ENCODE assay signal across 17 mouse cellular contexts in the genomic region with DNA sequence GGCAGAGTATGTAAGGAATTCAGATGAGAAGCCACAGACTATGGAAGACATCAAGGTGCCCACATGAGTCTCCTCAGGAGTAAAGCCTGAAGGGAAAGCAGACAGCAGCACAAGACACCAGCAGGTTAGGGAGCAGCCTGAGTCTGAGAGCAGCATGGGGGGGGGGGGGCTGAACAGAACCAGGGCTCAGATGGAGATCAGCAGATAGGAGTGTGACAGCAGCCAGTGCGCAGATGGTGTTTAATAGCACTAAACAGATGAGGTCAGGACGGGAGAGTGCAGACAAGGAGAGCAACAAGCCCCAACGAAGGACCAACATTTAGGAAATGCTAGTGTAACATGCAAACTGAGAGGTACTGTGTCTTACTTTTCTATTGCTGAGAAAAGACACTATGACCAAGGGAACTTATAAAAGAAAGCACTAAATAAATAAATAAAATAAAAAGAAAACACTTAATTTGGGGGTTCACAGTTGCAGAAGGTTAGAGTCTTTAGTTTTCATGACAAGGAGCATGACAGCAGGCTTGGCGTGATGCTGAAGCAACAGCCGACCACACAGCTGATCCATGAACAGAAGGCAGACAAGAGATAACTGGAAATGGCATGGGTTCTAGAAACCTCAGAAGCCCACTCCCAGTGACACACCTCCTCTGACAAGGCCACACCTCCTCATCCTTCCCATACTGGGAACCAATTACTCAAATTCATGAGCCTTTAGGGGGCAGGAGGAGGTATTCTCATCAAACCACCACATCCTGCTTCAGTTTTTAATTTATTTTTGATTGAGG.
A peak's percentile ranks its signal among the peaks of the same experiment; 100 is the strongest.
DNase-seq lines count a peak whose midpoint lies in the region; ATAC-seq and TF ChIP-seq lines count a peak whose summit lies in the region.
"Had no signal": no experiment of that assay in that cellular context is flagged by ENCODE, and none has a peak within 500 bp of the region (broad histone marks: within the 10 kb centered on the region; RNA-seq: fewer than 3 reads in every experiment).

No protein-coding gene starts in this region.

- peak; percentile 59 for DNase-seq in cerebellum, adult 11-12 months
- no peak for DNase-seq in cerebellum, adult 11 months
- no peak for DNase-seq in neural tube, embryonic 10.5 days (ENCODE audit: extremely low spot score, low spot score)
- DNase-seq in forebrain, postnatal 0 days: peak; percentile 22
- no peak for DNase-seq in lung, postnatal 10 days
- DNase-seq: adrenal gland, postnatal 36 days; thymus, postnatal 25 days had no signal

- H3K27ac ChIP-seq in neural tube, embryonic 12.5 days: no peak overlapping the region
- no peak overlapping the region for H3K27ac ChIP-seq in forebrain, postnatal 0 days (ENCODE audit: low read depth, low read length)
- H3K27ac ChIP-seq in neural tube, embryonic 14.5 days (ENCODE audit: low read depth, low read length): no peak overlapping the region
- H3K27ac ChIP-seq in intestine, postnatal 0 days (ENCODE audit: low read depth, low read length): no peak overlapping the region
- H3K27ac ChIP-seq: kidney, postnatal 0 days; left cerebral cortex, adult 2 months; limb, embryonic 15.5 days; lung, embryonic 15.5 days had no signal

- no peaks in the 10 kb centered on the region for H3K9me3 ChIP-seq in neural tube, embryonic 12.5 days
- no peaks in the 10 kb centered on the region for H3K9me3 ChIP-seq in forebrain, postnatal 0 days (ENCODE audit: low read length)
- no peaks in the 10 kb centered on the region for H3K9me3 ChIP-seq in neural tube, embryonic 14.5 days (ENCODE audit: control insufficient read depth, low read length)
- H3K9me3 ChIP-seq in intestine, postnatal 0 days (ENCODE audit: control insufficient read depth): no peaks in the 10 kb centered on the region
- H3K9me3 ChIP-seq: heart, embryonic 13.5 days; limb, embryonic 15.5 days; lung, embryonic 15.5 days had no signal

- no peaks in the 10 kb centered on the region for H3K4me1 ChIP-seq in neural tube, embryonic 12.5 days
- H3K4me1 ChIP-seq in forebrain, postnatal 0 days (ENCODE audit: insufficient read depth): no peaks in the 10 kb centered on the region
- H3K4me1 ChIP-seq in neural tube, embryonic 14.5 days (ENCODE audit: control insufficient read depth, insufficient read depth, low read length): no peaks in the 10 kb centered on the region
- 0 out of 2 replicates have a peak, but pooled peaks cover 2% of the 10 kb centered on the region for H3K4me1 ChIP-seq in intestine, postnatal 0 days (replicated peaks; ENCODE audit: control insufficient read depth, insufficient read depth, low read length)

- H3K9ac ChIP-seq in neural tube, embryonic 12.5 days: no peak overlapping the region
- H3K9ac ChIP-seq in forebrain, postnatal 0 days: no peak overlapping the region
- no peak overlapping the region for H3K9ac ChIP-seq in neural tube, embryonic 14.5 days (replicated peaks; ENCODE audit: low read depth, low read length)
- H3K9ac ChIP-seq in intestine, postnatal 0 days (ENCODE audit: low read depth, low read length): no peak overlapping the region
- H3K9ac ChIP-seq: heart, embryonic 13.5 days; limb, embryonic 15.5 days; lung, embryonic 15.5 days had no signal

- H3K27me3 ChIP-seq in neural tube, embryonic 12.5 days (replicated peaks): no peaks in the 10 kb centered on the region
- no peaks in the 10 kb centered on the region for H3K27me3 ChIP-seq in forebrain, postnatal 0 days (ENCODE audit: insufficient read depth, low read length)
- no peaks in the 10 kb centered on the region for H3K27me3 ChIP-seq in neural tube, embryonic 14.5 days (ENCODE audit: control insufficient read depth, insufficient read depth, low read length)
- H3K27me3 ChIP-seq in intestine, postnatal 0 days (replicated peaks; ENCODE audit: control insufficient read depth, insufficient read depth, low read length): no peaks in the 10 kb centered on the region
- H3K27me3 ChIP-seq: heart, embryonic 13.5 days; limb, embryonic 15.5 days; lung, embryonic 15.5 days had no signal

- WGBS in neural tube, embryonic 12.5 days: 71% methylated on average over 5 of the region's 5 CpGs
- WGBS in forebrain, postnatal 0 days: 55% methylated on average over 5 of the region's 5 CpGs
- 51% methylated on average over 5 of the region's 5 CpGs for WGBS in neural tube, embryonic 14.5 days
- WGBS in intestine, postnatal 0 days: 74% methylated on average over 5 of the region's 5 CpGs

- TF ChIP-seq CTCF in forebrain, postnatal 0 days (IDR thresholded peaks at IDR 0.05; ENCODE audit: low read depth): no peak
- no peak for TF ChIP-seq CTCF in intestine, postnatal 0 days (IDR thresholded peaks at IDR 0.05; ENCODE audit: low read depth)

- ATAC-seq in neural tube, embryonic 12.5 days (ENCODE audit: low FRiP score, low read depth): peak; percentile 83
- ATAC-seq in forebrain, postnatal 0 days: peak; percentile 75
- peak; percentile 76 for ATAC-seq in neural tube, embryonic 14.5 days (ENCODE audit: low read depth)
- ATAC-seq in intestine, postnatal 0 days: no peak
- ATAC-seq: inflammation-experienced regulatory T-cells, adult 6 months had no signal

- H3K4me2 ChIP-seq in neural tube, embryonic 12.5 days (replicated peaks): no peak overlapping the region
- H3K4me2 ChIP-seq in forebrain, postnatal 0 days (ENCODE audit: low read depth): no peak overlapping the region
- no peak overlapping the region for H3K4me2 ChIP-seq in neural tube, embryonic 14.5 days (ENCODE audit: low read depth, low read length)
- no peak overlapping the region for H3K4me2 ChIP-seq in intestine, postnatal 0 days (replicated peaks; ENCODE audit: low read depth)
- H3K4me2 ChIP-seq: heart, embryonic 13.5 days; limb, embryonic 15.5 days; lung, embryonic 15.5 days had no signal

- no peak overlapping the region for H3K4me3 ChIP-seq in neural tube, embryonic 12.5 days
- H3K4me3 ChIP-seq in forebrain, postnatal 0 days (ENCODE audit: low read depth, low read length): no peak overlapping the region
- H3K4me3 ChIP-seq in neural tube, embryonic 14.5 days (ENCODE audit: low read depth, low read length): no peak overlapping the region
- no peak overlapping the region for H3K4me3 ChIP-seq in intestine, postnatal 0 days (ENCODE audit: low read depth, low read length)
- H3K4me3 ChIP-seq: erythroblast, embryonic 14.5 days; heart, embryonic 13.5 days; left cerebral cortex, adult 2 months; limb, embryonic 15.5 days; lung, embryonic 15.5 days had no signal

- H3K36me3 ChIP-seq in neural tube, embryonic 12.5 days: no peaks in the 10 kb centered on the region
- H3K36me3 ChIP-seq in forebrain, postnatal 0 days (ENCODE audit: insufficient read depth): no peaks in the 10 kb centered on the region
- no peaks in the 10 kb centered on the region for H3K36me3 ChIP-seq in neural tube, embryonic 14.5 days (ENCODE audit: control insufficient read depth, insufficient read depth, low read length)
- peaks cover 4% of the 10 kb centered on the region; the same call in 1 of the 2 replicates for H3K36me3 ChIP-seq in intestine, postnatal 0 days (ENCODE audit: control insufficient read depth, insufficient read depth)
- H3K36me3 ChIP-seq: lung, embryonic 15.5 days had no signal

Comparison
In these comparisons a context has a peak if more than half of its experiments do, and no peak if none do; other contexts are left out.
1. DNase-seq: peak in cerebellum, adult 11-12 months (single experiment) and forebrain, postnatal 0 days (single experiment); none in cerebellum, adult 11 months (single experiment), neural tube, embryonic 10.5 days (single experiment) and lung, postnatal 10 days (single experiment).